In genomic region chr6:98731010-98731530, GRCm38 (mm10) we compare ENCODE assay signal across 24 mouse cellular contexts.
DNase-seq lines count a peak whose midpoint lies in the region; TF ChIP-seq lines count a peak whose summit lies in the region.
"Had no signal": no experiment of that assay in that cellular context is flagged by ENCODE, and none has a peak within 500 bp of the region (broad histone marks: within the 10 kb centered on the region; RNA-seq: fewer than 3 reads in every experiment).

No protein-coding gene starts in this region.

- no peaks in the 10 kb centered on the region for H3K27me3 ChIP-seq in CH12.LX (replicated peaks)
- H3K27me3 ChIP-seq: embryonic facial prominence, embryonic 15.5 days; forebrain, embryonic 12.5 days; kidney, embryonic 15.5 days; limb, embryonic 13.5 days; Patski had no signal

- in situ Hi-C loops in CH12.LX (cut with MboI; ENCODE audit: low pct_ligation_motif_present, low pct_unique_long_range_greater_than_20kb, low sequenced_read_pairs) = no loop called here

- intact Hi-C loops in gastrocnemius, postnatal 14 days (cut with DNase I; ENCODE audit: low total_unique reads) = no loop called here

- TF ChIP-seq CTCF in CH12.LX (conservative IDR thresholded peaks at IDR 0.05 in 1 of 2, IDR thresholded peaks at IDR 0.05 in 1 of 2; ENCODE audit: low read depth in 2 of 2, low read length in 2 of 2) = no peak

- no peak for TF ChIP-seq RAD21 in CH12.LX (IDR thresholded peaks at IDR 0.05; ENCODE audit: low read depth, low read length)

- dilution Hi-C loops in CH12.LX (cut with MboI; ENCODE audit: extremely low pct_ligation_motif_present, extremely low pct_unique_long_range_greater_than_20kb, low sequenced_read_pairs) = no loop called here

- peak; percentile 29 for DNase-seq in heart, adult 11 months
- DNase-seq in heart, postnatal 4 days = no peak
- no peak for DNase-seq in CH12.LX (ENCODE audit: extremely low read depth)
- peak; percentile 81 for DNase-seq in Muller cell, postnatal 12 days (ENCODE audit: inconsistent ontology term)
- peak; percentile 13 for DNase-seq in fat pad, adult 2 months (ENCODE audit: extremely low read depth, low read depth, low spot score)
- no peak for DNase-seq in ovary, postnatal 14 days (ENCODE audit: low spot score)
- DNase-seq in gastrocnemius, postnatal 14 days = no peak
- DNase-seq: cerebellum, adult 9-11 months; gastrocnemius, adult 2 months; kidney, postnatal 36 days; lung, postnatal 14 days; midbrain, embryonic 14.5 days; right cerebral cortex, postnatal 14 days; thymus, adult 2 months had no signal

- no peak overlapping the region for H3K27ac ChIP-seq in CH12.LX (ENCODE audit: insufficient read depth, low read depth)
- H3K27ac ChIP-seq: embryonic facial prominence, embryonic 15.5 days; forebrain, embryonic 12.5 days; gastrocnemius, adult 2 months; hindbrain, embryonic 10.5 days; hindbrain, postnatal 0 days; kidney, embryonic 15.5 days; limb, embryonic 13.5 days; liver, embryonic 14.5 days; stomach, postnatal 0 days had no signal

- no peaks in the 10 kb centered on the region for H3K9me3 ChIP-seq in CH12.LX (replicated peaks; ENCODE audit: low read length)
- H3K9me3 ChIP-seq: embryonic facial prominence, embryonic 15.5 days; forebrain, embryonic 12.5 days; hindbrain, embryonic 10.5 days; kidney, embryonic 15.5 days; limb, embryonic 13.5 days had no signal

- TF ChIP-seq EP300 in CH12.LX (IDR thresholded peaks at IDR 0.05; ENCODE audit: low read length) = no peak

- H3K36me3 ChIP-seq in CH12.LX (replicated peaks in 1 of 2; ENCODE audit: control insufficient read depth in 1 of 2, insufficient read depth in 1 of 2, low read length in 1 of 2) = no peaks in the 10 kb centered on the region
- H3K36me3 ChIP-seq: embryonic facial prominence, embryonic 15.5 days; forebrain, embryonic 12.5 days; hindbrain, embryonic 10.5 days; kidney, embryonic 15.5 days; limb, embryonic 13.5 days had no signal

- H3K4me2 ChIP-seq in CH12.LX (ENCODE audit: insufficient read depth, low read depth, poor library complexity, severe bottlenecking) = no peak overlapping the region
- H3K4me2 ChIP-seq: embryonic facial prominence, embryonic 15.5 days; forebrain, embryonic 12.5 days; heart, embryonic 11.5 days; kidney, embryonic 15.5 days; limb, embryonic 13.5 days had no signal

- no peaks in the 10 kb centered on the region for H3K4me1 ChIP-seq in CH12.LX (ENCODE audit: control insufficient read depth in 1 of 2, insufficient read depth in 2 of 2)
- H3K4me1 ChIP-seq: embryonic facial prominence, embryonic 15.5 days; forebrain, embryonic 12.5 days; hindbrain, embryonic 10.5 days; kidney, embryonic 15.5 days had no signal

- TF ChIP-seq POLR2A in CH12.LX (IDR thresholded peaks at IDR 0.05; ENCODE audit: low read depth, low read length) = no peak

- H3K4me3 ChIP-seq in CH12.LX (replicated peaks in 1 of 3; ENCODE audit: low read depth in 2 of 3, low read length in 2 of 3, poor library complexity in 1 of 3) = no peak overlapping the region
- H3K4me3 ChIP-seq: embryonic facial prominence, embryonic 15.5 days; forebrain, embryonic 12.5 days; gastrocnemius, adult 2 months; hindbrain, embryonic 10.5 days; kidney, embryonic 15.5 days; limb, embryonic 13.5 days had no signal

- H3K79me2 ChIP-seq in CH12.LX (replicated peaks; ENCODE audit: control insufficient read depth, extremely low read depth, insufficient read depth, poor library complexity, severe bottlenecking) = no peaks in the 10 kb centered on the region

- no peak overlapping the region for H3K9ac ChIP-seq in CH12.LX (ENCODE audit: insufficient read depth, low read depth)
- H3K9ac ChIP-seq: embryonic facial prominence, embryonic 15.5 days; forebrain, embryonic 12.5 days; kidney, embryonic 15.5 days; limb, embryonic 13.5 days; liver, embryonic 14.5 days had no signal

TF ChIP-seq in CH12.LX, 34 proteins besides CTCF, POLR2A, EP300 and RAD21:
- 0 out of 2 replicates have a peak, but pooled peaks have one; percentile 21 for TF ChIP-seq MAFK (IDR thresholded peaks at IDR 0.05; ENCODE audit: insufficient replicate concordance, low read length)
- no peak for TF ChIP-seq ELF1 (IDR thresholded peaks at IDR 0.05; ENCODE audit: low read depth, low read length)
- TF ChIP-seq NRF1 (IDR thresholded peaks at IDR 0.05; ENCODE audit: low read depth, low read length) = no peak

Comparison
In these comparisons a context has a peak if more than half of its experiments do, and no peak if none do; other contexts are left out.
1. DNase-seq: peak in heart, adult 11 months (single experiment), Muller cell, postnatal 12 days (single experiment) and fat pad, adult 2 months (single experiment); none in heart, postnatal 4 days (single experiment), CH12.LX (single experiment), ovary, postnatal 14 days (single experiment) and gastrocnemius, postnatal 14 days (single experiment).